Mouse (Mus musculus) heart, adult 9 months (tissue): ENCODE data around the gene Bcas3.

Experiments used
- DNase-seq, 2 experiments: peaks; one replicate each; pipeline ENCODE4 v3.0.0; 2022; ENCODE audit warnings: low spot score in 2 of 2

Gene Bcas3

DNA sequence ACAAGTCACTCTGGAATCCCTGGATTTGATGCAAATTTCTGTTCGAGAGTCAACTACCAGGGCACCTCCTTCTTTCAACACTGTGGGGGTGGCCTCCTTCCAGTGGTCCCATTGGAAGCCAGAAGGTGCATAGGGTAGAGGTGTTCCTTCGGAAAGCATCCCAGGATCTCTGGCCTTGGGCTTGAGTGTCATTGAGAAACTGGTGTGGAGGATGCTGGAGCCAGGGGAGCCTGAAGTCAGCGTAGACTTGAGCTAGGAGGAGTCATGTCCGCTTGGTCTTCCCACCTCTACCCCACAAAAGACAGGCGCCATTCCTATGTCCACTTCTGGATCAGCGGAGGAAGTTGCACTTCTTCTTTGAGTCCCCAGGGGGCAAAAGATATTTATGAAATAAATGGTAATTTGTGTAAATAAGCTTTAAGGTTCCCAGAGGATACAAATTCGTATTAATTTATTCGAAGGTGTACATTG lies 488.3 kb downstream of the Bcas3 start:
- DNase-seq: no peak

DNA sequence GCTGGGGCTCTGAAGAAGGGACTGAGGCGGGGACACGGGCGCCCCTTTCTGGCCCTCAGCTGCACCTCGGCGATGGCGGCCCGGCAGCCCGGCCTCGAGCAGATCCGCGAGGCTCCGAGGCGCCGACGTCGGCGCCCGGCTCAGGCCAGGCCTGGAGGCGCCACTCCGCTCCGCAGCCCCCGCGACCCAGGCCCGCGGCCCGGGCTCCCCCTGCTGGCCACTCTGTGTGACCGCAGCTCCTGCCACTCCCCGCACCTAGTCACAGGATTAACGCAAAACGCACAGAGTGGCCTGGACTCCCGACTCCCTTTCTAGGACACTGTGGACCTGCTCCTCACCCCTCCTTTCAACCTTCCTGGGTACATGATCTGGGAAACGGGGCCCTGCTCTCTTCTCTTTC lies 489.0 kb downstream of the Bcas3 start:
- DNase-seq: peak in 1 of 2 experiments; percentile 65

DNA sequence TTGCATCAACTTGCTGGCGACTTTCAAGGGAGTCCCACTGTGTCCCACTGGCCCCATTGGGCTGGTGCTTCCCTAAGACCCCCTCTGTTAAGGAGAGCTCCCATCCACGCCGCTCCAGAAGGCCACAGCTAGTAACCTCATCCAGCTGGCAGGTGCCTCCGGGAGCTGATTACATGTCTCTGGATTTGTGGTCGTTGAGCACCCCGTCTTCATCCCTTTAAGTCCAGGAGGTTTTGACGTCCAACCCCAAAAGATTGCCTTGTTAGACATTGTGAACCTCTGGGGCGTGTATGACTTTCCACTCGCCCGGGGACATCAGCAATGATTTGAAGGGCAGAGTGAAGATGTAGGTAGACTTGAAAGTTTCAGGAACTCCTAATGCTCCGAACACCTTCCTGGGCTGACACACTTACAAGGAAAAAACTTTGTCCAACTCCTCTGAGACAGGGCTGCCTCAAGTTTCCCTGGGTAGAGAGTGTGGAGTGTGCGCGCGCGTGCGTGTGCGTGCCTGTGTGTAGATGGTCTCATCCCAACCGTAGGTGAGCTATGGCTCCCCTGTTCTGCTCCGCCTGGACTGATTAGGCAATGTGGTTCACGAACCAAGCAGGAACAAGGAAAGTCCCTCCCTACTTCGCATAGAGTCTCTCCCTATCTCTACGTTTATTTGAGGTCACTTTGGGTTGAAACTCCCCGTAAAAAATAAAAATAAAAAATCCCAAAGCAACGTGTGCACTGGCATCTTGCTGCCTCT lies 489.8 kb downstream of the Bcas3 start:
- no peak for DNase-seq

DNA sequence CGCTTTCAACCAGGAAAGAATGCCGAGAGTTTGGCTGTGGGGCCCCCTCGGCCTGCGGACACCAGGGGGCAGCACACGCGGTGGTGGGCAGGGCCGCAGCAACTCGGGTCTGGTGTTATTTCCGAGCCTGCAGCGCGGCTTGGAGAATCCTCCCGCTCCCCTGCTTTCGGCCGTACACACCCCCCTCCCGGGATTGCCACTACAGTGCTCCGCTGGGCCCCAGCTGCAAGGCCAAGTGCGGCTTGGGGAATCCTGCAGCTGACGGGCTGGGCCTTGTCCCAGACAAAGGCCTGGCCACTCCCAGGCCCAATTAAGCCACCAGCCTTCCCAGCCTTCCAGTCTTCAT lies 490.4 kb downstream of the Bcas3 start:
- DNase-seq: peak; percentile 83 to 86

DNA sequence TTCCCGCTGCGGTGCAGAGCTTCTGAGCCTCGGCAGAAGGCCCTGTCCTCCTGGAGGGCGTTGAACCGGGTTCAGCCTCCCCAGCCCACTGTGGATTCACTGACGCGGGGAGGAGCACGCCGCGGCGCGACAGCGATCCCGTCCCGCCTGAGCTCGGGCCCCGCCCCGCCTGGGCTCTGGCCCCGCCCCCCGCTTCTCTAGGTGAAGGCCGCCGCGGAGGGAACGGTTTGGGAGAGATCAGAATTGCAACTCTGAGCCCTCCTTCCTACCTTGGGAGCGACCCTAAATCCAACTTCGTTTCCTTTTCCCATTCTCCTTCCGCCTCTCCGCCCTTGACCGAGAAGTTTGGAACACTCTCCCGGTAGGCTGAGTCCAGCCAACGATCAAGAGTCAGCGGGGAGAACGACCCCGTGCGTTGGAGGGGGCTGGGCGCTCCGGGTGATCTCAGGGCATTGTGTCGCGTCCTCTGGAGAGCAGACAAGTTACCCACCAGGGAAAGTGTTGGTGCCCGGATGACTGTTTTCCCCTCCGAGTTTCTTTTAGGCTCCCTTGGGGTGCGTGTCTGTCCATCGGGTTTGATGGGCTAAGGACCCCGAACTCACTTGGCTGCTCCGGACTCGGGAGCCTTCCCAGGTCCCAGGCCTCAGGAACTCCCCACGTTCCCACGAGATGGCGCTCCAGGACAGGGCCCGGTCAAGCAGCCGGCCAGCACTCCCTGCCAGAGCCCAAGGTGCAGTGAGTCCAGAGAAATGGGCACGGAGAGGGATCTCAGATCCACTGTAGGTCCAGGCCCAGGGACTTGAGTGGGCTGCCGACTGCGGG lies 491.4 kb downstream of the Bcas3 start:
- DNase-seq: peak; percentile 84 to 88

DNA sequence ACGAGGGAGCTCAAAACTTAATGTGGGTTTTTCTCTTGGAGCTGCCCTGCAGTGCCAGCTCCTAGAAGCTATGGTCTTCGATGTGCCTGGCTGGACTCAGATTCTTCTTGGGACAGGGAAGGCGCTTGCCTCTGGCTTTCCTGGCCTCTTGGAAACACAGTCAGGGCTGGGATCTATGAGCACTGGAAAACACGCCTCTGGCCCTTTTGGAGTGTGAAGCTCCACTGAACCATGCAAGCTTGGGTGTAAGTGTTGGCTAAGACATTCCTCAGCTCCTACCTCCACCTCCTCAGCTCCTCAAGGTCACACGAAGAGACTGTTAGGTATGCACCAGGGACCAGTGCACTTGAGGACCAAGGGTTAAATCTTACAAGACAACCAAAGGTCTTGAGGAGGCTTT lies 492.0 kb downstream of the Bcas3 start:
- DNase-seq: no peak

DNA sequence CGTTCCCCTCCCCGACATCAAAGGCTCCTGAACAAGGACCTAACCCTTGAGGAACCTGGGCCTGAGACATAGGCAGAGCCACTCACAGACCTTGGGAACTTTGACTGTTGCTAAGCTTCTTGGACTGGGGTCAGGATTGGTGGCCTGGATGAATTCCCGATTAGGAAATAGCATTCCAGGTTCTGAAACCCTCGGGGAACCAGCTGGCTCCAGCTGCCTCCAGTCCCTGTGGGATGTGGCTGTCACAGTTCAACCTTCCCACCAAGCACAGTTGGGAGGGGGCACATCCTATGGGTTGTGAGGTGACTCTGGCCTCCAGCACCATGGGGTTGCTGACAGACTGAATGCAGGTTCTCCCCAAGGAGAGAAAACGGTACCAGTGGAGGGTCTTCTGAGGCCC lies 493.0 kb downstream of the Bcas3 start:
- peak; percentile 65 to 75 for DNase-seq

DNA sequence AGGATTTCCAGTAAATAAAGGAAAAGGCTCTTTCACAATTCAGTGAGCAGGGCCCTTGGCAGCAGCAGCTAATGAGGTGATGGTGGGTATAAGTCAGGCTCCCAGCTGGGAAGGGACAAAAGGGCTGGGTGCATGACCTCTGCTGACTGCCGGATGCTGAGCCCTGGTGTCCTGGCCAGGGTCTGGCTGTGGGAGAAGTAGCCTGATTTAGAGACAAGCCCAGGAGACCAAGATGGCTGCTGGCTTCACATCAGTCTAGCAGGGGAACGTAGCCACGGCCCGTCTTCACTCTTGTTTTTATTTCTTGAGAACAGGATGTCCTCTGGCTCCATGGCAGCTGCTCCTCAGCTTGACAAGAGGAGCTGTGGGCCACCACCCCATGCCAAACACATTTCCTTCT lies 493.5 kb downstream of the Bcas3 start:
- peak; percentile 77 to 88 for DNase-seq

DNA sequence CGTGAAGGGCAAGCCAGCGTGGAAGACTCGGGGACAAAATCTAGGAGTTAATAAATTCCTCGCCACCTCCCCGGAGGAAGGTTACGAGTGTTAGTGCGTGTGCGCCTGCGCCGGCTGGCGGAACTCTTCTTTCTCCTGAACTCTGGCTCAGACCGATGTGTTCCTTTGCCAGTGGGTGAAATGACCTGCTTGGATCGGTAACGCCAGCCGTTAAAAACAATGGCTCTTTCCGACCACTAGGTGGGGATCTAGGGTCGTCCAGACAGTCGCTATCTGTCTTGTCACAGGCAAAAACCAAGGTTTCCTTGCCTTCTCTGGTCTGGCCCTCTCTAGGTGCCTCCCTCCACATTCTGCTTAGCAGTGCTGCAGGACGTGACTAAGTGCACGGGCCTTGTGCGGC lies 496.1 kb downstream of the Bcas3 start:
- DNase-seq: peak; percentile 70 to 75

DNA sequence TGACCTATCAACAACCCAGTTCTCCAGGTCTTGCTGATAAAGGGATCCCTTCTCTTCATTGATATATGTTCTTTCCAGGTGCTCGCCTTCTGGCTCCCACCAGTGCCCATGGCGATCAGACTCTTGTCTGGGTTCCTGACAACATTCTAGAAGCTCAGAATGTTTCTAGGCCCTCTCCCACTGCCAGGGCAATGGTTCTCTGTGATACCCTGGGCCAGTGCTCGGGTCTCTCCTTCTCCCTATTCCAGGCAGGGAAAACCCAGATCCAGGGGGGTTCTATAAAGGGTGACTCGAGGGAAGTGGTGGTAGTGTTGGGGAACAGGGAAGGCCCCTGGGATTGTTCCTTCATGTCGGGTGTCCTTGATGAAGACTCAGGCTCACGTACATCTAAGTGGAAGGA lies 497.3 kb downstream of the Bcas3 start, which contains the start of gene Gm11444:
Gene Gm11444, minus strand, starts transcription at position 101 of the 400 bp plus-strand sequence.
- no peak for DNase-seq

DNA sequence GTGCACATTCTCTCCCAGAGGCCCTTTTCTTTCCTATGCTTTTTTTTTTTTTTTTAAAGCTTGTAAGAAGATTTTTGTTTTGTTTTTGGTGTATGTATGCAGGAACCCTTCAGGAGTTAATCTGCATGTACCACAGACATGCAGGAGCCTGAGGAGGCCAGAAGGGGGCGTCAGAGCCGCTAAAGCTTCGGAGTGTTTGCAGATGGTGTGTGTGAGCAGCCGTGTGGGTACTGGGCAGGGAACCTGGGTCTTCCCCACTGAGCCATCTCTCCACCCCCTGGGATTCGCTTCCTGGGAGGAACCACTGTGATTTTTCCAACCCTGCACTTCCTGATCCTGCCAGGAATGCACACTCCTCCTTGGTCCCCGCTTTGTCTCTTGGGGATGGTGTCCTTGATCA lies 497.8 kb downstream of the Bcas3 start:
- DNase-seq: no peak

DNA sequence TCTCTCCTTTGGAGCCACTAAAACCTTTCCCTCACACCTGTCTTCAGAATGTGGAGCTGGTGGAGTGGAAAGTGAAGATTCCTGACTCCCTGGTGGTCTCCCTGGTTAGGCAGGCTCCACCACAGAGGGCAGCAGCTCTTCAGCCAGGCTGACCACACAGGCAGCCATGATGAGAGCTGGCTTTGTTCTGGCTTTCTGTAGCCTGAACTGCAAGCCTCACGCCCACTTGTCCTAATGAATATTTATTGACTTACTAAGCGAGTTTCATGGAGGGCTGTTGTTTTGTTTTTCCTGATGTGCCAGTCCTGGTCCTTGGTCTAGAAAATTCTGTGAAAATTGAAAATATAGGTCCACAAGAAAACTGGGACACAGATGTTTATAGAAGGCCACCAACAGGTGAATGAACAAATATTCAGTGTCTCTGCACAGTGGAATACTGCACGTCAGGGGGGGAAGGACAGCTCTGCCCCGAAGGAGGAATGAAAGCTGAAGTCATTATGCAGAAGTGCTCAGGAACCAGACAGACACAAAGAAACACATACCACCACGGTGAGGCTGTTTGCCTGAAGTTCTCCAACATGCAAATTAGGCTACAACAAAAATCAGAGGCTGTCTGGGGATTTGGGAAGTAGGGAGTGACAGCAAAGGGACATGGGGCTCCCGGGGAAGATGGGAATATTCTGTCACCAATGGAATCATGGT lies 505.2 kb downstream of the Bcas3 start:
- no peak for DNase-seq

DNA sequence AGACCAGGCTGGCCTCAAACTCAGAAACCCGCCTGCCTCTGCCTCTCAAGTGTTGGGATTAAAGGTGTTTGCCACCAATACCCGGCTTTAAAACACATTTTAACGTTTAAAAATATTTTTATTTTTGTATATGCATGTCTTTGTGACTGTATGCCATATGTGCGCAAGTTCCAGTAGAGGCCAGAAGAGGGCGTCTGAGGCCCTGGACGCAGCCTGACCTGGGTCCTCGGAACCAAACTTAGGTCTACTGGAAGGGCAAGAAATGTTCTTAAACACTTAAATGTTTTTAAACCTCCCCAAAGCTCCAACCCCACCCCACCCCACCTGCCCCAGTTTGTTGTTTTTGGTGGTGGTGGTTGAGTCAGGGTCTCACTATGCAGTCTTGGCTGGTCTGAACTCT lies 511.4 kb downstream of the Bcas3 start:
- no peak for DNase-seq
